8 mouse cellular contexts compared by ENCODE assay signal in genomic region chr5:103754330-103755134, GRCm38 (mm10).
DNase-seq lines count a peak whose midpoint lies in the region; ATAC-seq lines count a peak whose summit lies in the region.

No protein-coding gene starts in this region.

- H3K36me3 ChIP-seq in intestine, embryonic 14.5 days (ENCODE audit: control insufficient read depth, insufficient read depth, low read length), result no peaks in the 10 kb centered on the region
- H3K36me3 ChIP-seq in liver, embryonic 15.5 days (replicated peaks), result peaks cover 17% of the 10 kb centered on the region; the same call in 1 of the 2 replicates

- WGBS in intestine, embryonic 14.5 days, result 2% methylated on average over 36 of the region's 42 CpGs
- 1% methylated on average over 42 of the region's 42 CpGs for WGBS in liver, embryonic 15.5 days (ENCODE audit: insufficient replicate concordance)

- H3K9ac ChIP-seq in intestine, embryonic 14.5 days (ENCODE audit: low read length), result peak overlapping the region; percentile 75
- peak overlapping the region; percentile 97 for H3K9ac ChIP-seq in liver, embryonic 15.5 days

- peak; percentile 16 to 17 for DNase-seq in left cerebral cortex, postnatal 14 days (ENCODE audit: low spot score in 2 of 2)
- no peak for DNase-seq in left cerebral cortex, adult 8-10 months (ENCODE audit: low spot score in 2 of 2)
- DNase-seq in cerebellum, postnatal 10 days, result peak; percentile 31 to 36
- DNase-seq in gastrocnemius, postnatal 10 days, result peak; percentile 28
- DNase-seq in intestine, embryonic 14.5 days (ENCODE audit: low spot score), result peak; percentile 67
- peak; percentile 25 to 33 for DNase-seq in natural killer cell, adult 2 months (ENCODE audit: low spot score in 2 of 2)
- peak; percentile 58 for DNase-seq in thymus, postnatal 25 days

- intact Hi-C loops in left cerebral cortex, postnatal 14 days (cut with DNase I), result loop anchor here (5.0 kb wide), 1 partner anchor 63 kb away; no protein-coding TSS in a partner anchor

- H3K4me2 ChIP-seq in intestine, embryonic 14.5 days (ENCODE audit: low read length), result peak overlapping the region; percentile 74
- peak overlapping the region; percentile 89 for H3K4me2 ChIP-seq in liver, embryonic 15.5 days

- H3K27me3 ChIP-seq in intestine, embryonic 14.5 days (replicated peaks; ENCODE audit: control insufficient read depth, insufficient read depth, low read length), result no peaks in the 10 kb centered on the region
- no peaks in the 10 kb centered on the region for H3K27me3 ChIP-seq in liver, embryonic 15.5 days

- H3K4me1 ChIP-seq in intestine, embryonic 14.5 days (replicated peaks; ENCODE audit: control insufficient read depth, insufficient read depth, low read length), result peaks cover 4% of the 10 kb centered on the region; the same call in 1 of the 2 replicates
- H3K4me1 ChIP-seq in liver, embryonic 15.5 days (replicated peaks), result peaks cover 64% of the 10 kb centered on the region

- peak; percentile 74 for ATAC-seq in intestine, embryonic 14.5 days (replicated peaks; ENCODE audit: low FRiP score, low TSS enrichment, low read depth)
- peak; percentile 82 for ATAC-seq in liver, embryonic 15.5 days (ENCODE audit: insufficient read depth)

- no peaks in the 10 kb centered on the region for H3K9me3 ChIP-seq in intestine, embryonic 14.5 days (ENCODE audit: control insufficient read depth, low read length)
- H3K9me3 ChIP-seq in liver, embryonic 15.5 days (replicated peaks), result no peaks in the 10 kb centered on the region

- peak overlapping the region; percentile 72 for H3K4me3 ChIP-seq in intestine, embryonic 14.5 days (ENCODE audit: low read depth, low read length)
- H3K4me3 ChIP-seq in liver, embryonic 15.5 days (replicated peaks), result peak overlapping the region; percentile 86

- H3K27ac ChIP-seq in intestine, embryonic 14.5 days (ENCODE audit: low read depth), result peak overlapping the region; percentile 96
- H3K27ac ChIP-seq in liver, embryonic 15.5 days (replicated peaks), result peak overlapping the region; percentile 100

Comparison
In these comparisons a context has a peak if more than half of its experiments do, and no peak if none do; other contexts are left out.
1. DNase-seq: peak in left cerebral cortex, postnatal 14 days (2 of 2), cerebellum, postnatal 10 days (2 of 2), gastrocnemius, postnatal 10 days (single experiment), intestine, embryonic 14.5 days (single experiment), natural killer cell, adult 2 months (2 of 2) and thymus, postnatal 25 days (single experiment); none in left cerebral cortex, adult 8-10 months (0 of 2).